Mouse (Mus musculus) CD4-positive, CD25-positive, alpha-beta regulatory T cell, adult 2 months (primary cell): Measurements from ENCODE around the gene Rmdn2.

Source experiments
- DNase-seq: peaks from one replicate; pipeline ENCODE4 v3.0.0-alpha.2; 2012; ENCODE audit warnings: low read depth, low spot score

Rmdn2 gene

GRCm38 (mm10) chr17:79611545-79611944, at the start of gene Rmdn2:
Gene Rmdn2, plus strand, starts transcription at chr17:79611863.
- DNase-seq: no peak

GRCm38 (mm10) chr17:79563067-79563620, 48.5 kb upstream of the Rmdn2 start:
- DNase-seq: no peak

- DNase-seq: no peak
Measured at GRCm38 (mm10) chr17:79563721-79564120, 47.9 kb upstream of the Rmdn2 start.

- no peak for DNase-seq
Measured at GRCm38 (mm10) chr17:79565241-79565961, 46.3 kb upstream of the Rmdn2 start.

GRCm38 (mm10) chr17:79568401-79568800, 43.3 kb upstream of the Rmdn2 start:
- DNase-seq: peak; percentile 30

GRCm38 (mm10) chr17:79578328-79578727, 33.3 kb upstream of the Rmdn2 start:
- no peak for DNase-seq

- peak; percentile 80 for DNase-seq
Measured at GRCm38 (mm10) chr17:79580264-79580920, 31.3 kb upstream of the Rmdn2 start.

- DNase-seq: no peak
Measured at GRCm38 (mm10) chr17:79583466-79583865, 28.2 kb upstream of the Rmdn2 start.

GRCm38 (mm10) chr17:79584246-79584800, 27.3 kb upstream of the Rmdn2 start:
- DNase-seq: peak; percentile 5

GRCm38 (mm10) chr17:79589913-79590312, 21.8 kb upstream of the Rmdn2 start:
- DNase-seq: no peak

GRCm38 (mm10) chr17:79595996-79596395, 15.7 kb upstream of the Rmdn2 start:
- no peak for DNase-seq

- no peak for DNase-seq
Measured at GRCm38 (mm10) chr17:79598151-79598550, 13.5 kb upstream of the Rmdn2 start.

- no peak for DNase-seq
Measured at GRCm38 (mm10) chr17:79598596-79599577, 12.8 kb upstream of the Rmdn2 start.

- no peak for DNase-seq
Measured at GRCm38 (mm10) chr17:79600108-79600507, 11.6 kb upstream of the Rmdn2 start.

- DNase-seq: no peak
Measured at GRCm38 (mm10) chr17:79602381-79602780, 9.3 kb upstream of the Rmdn2 start.

GRCm38 (mm10) chr17:79603427-79603826, 8.2 kb upstream of the Rmdn2 start:
- DNase-seq: no peak

GRCm38 (mm10) chr17:79605794-79606193, 5.9 kb upstream of the Rmdn2 start:
- no peak for DNase-seq

GRCm38 (mm10) chr17:79609697-79610096, 2.0 kb upstream of the Rmdn2 start:
- no peak for DNase-seq

GRCm38 (mm10) chr17:79610163-79610755, 1.4 kb upstream of the Rmdn2 start:
- no peak for DNase-seq

- DNase-seq: peak; percentile 76
Measured at GRCm38 (mm10) chr17:79614691-79615588, 3.3 kb downstream of the Rmdn2 start.
